Comparison of ENCODE assay signal across 18 mouse cellular contexts in genomic region chr3:51184715-51185114, GRCm38 (mm10). TPM values are rescaled to one million over a fixed set of nuclear protein-coding genes. Genes with fewer than 3 reads are reported as not detected.
A peak's percentile ranks its signal among the peaks of the same experiment; 100 is the strongest.
DNase-seq lines count a peak whose midpoint lies in the region; ATAC-seq lines count a peak whose summit lies in the region.
"Had no signal": no experiment of that assay in that cellular context is flagged by ENCODE, and none has a peak within 500 bp of the region (broad histone marks: within the 10 kb centered on the region; RNA-seq: fewer than 3 reads in every experiment).

No protein-coding gene starts in this region.

- H3K27ac ChIP-seq in kidney, embryonic 16.5 days (ENCODE audit: low read length), result no peak overlapping the region
- H3K27ac ChIP-seq: forebrain, embryonic 10.5 days; heart, embryonic 15.5 days; liver, embryonic 15.5 days had no signal

- no peaks in the 10 kb centered on the region for H3K9me3 ChIP-seq in kidney, embryonic 16.5 days (ENCODE audit: low read length)
- H3K9me3 ChIP-seq: forebrain, embryonic 10.5 days; heart, embryonic 15.5 days; liver, embryonic 15.5 days had no signal

- H3K27me3 ChIP-seq in kidney, embryonic 16.5 days (ENCODE audit: insufficient read depth, low read length), result no peaks in the 10 kb centered on the region
- H3K27me3 ChIP-seq: CH12.LX; heart, embryonic 15.5 days; liver, embryonic 15.5 days had no signal

- no peak overlapping the region for H3K4me2 ChIP-seq in kidney, embryonic 16.5 days (replicated peaks; ENCODE audit: low read depth, low read length)
- H3K4me2 ChIP-seq: heart, embryonic 15.5 days; liver, embryonic 15.5 days had no signal

- no peaks in the 10 kb centered on the region for H3K36me3 ChIP-seq in kidney, embryonic 16.5 days (ENCODE audit: insufficient read depth, low read length)
- H3K36me3 ChIP-seq: forebrain, embryonic 10.5 days; heart, embryonic 15.5 days; liver, embryonic 15.5 days had no signal

- WGBS in kidney, embryonic 16.5 days, result 68% methylated on average over 10 of the region's 10 CpGs

- DNase-seq in kidney, adult 11 months, result peak; percentile 89
- DNase-seq in retina, adult 2 months (ENCODE audit: low read depth, low spot score), result peak; percentile 29
- DNase-seq in retina, embryonic 14.5 days (ENCODE audit: low spot score), result no peak
- peak; percentile 29 to 44 for DNase-seq in kidney, postnatal 4 days
- DNase-seq in right cerebral cortex, postnatal 4 days, result no peak
- DNase-seq in cerebellum, postnatal 25 days, result no peak
- DNase-seq: adrenal gland, postnatal 25 days; cerebellum, adult 11-12 months; cerebellum, postnatal 36 days; heart, adult 11 months; lung, postnatal 14 days; thymus, postnatal 25 days had no signal

- no peak overlapping the region for H3K9ac ChIP-seq in kidney, embryonic 16.5 days (replicated peaks; ENCODE audit: low read length)
- H3K9ac ChIP-seq: heart, embryonic 15.5 days; liver, embryonic 15.5 days had no signal

- ATAC-seq in kidney, embryonic 16.5 days (ENCODE audit: low FRiP score, low TSS enrichment), result no peak
- ATAC-seq: hindbrain, embryonic 16.5 days had no signal

- H3K4me1 ChIP-seq in kidney, embryonic 16.5 days (ENCODE audit: insufficient read depth, low read length), result 0 out of 2 replicates have a peak, but pooled peaks cover 3% of the 10 kb centered on the region
- H3K4me1 ChIP-seq: heart, embryonic 15.5 days had no signal

- no peak overlapping the region for H3K4me3 ChIP-seq in kidney, embryonic 16.5 days (ENCODE audit: low read length)
- H3K4me3 ChIP-seq: forebrain, embryonic 10.5 days; heart, embryonic 15.5 days; liver, embryonic 15.5 days had no signal

RNA-seq across cellular contexts. Expression of gene Noct, which starts 39.5 kb away (rescaled TPM):
- 7.2 and 7.9 TPM in 2 replicates for polyA plus RNA-seq in kidney, embryonic 16.5 days (2015; fragmentation: Nextera tagmentation; extraction: Ambion mirVana)

Comparison
In these comparisons a context has a peak if more than half of its experiments do, and no peak if none do; other contexts are left out.
1. DNase-seq: peak in kidney, adult 11 months (single experiment), retina, adult 2 months (single experiment) and kidney, postnatal 4 days (2 of 2); none in retina, embryonic 14.5 days (single experiment), right cerebral cortex, postnatal 4 days (single experiment) and cerebellum, postnatal 25 days (0 of 2).